In the genomic region with DNA sequence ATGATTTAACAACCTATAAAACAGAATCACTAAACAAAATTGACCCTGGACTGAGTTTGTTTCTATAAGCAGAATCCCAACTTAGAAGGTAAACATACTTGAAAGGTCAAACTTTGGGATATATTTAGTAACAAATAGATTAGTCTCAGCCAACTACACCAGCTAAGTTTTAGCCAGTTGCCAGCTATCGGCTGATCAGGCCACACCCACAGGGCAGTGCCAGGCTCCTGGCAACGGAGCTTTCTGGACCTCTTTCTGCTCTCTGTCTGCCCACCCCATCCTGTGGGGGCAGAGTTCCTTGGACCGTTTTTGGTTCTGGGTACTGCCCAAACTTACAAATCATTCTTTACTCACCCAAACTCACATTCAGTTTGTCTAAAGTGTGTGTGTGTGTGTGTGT, we compare ENCODE assay signal across 18 mouse cellular contexts.
A peak's percentile ranks its signal among the peaks of the same experiment; 100 is the strongest.
DNase-seq lines count a peak whose midpoint lies in the region; ATAC-seq and TF ChIP-seq lines count a peak whose summit lies in the region.
"Had no signal": no experiment of that assay in that cellular context is flagged by ENCODE, and none has a peak within 500 bp of the region (broad histone marks: within the 10 kb centered on the region; RNA-seq: fewer than 3 reads in every experiment).

No protein-coding gene starts in this region.

- no peak overlapping the region for H3K4me2 ChIP-seq in heart, postnatal 0 days (ENCODE audit: low read depth, low read length)
- H3K4me2 ChIP-seq in liver, embryonic 12.5 days, result no peak overlapping the region
- H3K4me2 ChIP-seq: heart, embryonic 15.5 days; midbrain, embryonic 15.5 days had no signal

- TF ChIP-seq EP300 in heart, postnatal 0 days (IDR thresholded peaks at IDR 0.05; ENCODE audit: low read depth), result no peak

- peak; percentile 41 for DNase-seq in adrenal gland, adult 2 months
- no peak for DNase-seq in adrenal gland, adult 8-10 months
- DNase-seq in heart, postnatal 0 days (ENCODE audit: low spot score), result no peak
- no peak for DNase-seq in heart, postnatal 36 days
- peak; percentile 56 for DNase-seq in liver, adult 2 months (ENCODE audit: extremely low read depth, low read depth, low spot score)
- peak; percentile 29 for DNase-seq in adipocyte (ENCODE audit: low spot score)
- no peak for DNase-seq in spleen, postnatal 4 days (ENCODE audit: low spot score in 2 of 2)
- DNase-seq: liver; thymus, postnatal 14 days had no signal

- TF ChIP-seq CTCF in heart, postnatal 0 days (IDR thresholded peaks at IDR 0.05; ENCODE audit: low read depth), result peak; percentile 8; the same call in 1 of the 2 replicates
- no peak for TF ChIP-seq CTCF in liver, adult 2 months (IDR thresholded peaks at IDR 0.05; ENCODE audit: low read depth, low read length)

- intact Hi-C loops in heart, postnatal 36 days (cut with DNase I), result no loop called here

- H3K4me1 ChIP-seq in heart, postnatal 0 days (ENCODE audit: control insufficient read depth, insufficient read depth), result 0 out of 2 replicates have a peak, but pooled peaks cover 7% of the 10 kb centered on the region
- H3K4me1 ChIP-seq in liver, adult 2 months (ENCODE audit: control insufficient read depth, insufficient read depth, low read length), result no peaks in the 10 kb centered on the region
- H3K4me1 ChIP-seq in liver, embryonic 12.5 days, result no peaks in the 10 kb centered on the region
- H3K4me1 ChIP-seq: midbrain, embryonic 15.5 days had no signal

- H3K4me3 ChIP-seq in heart, postnatal 0 days (ENCODE audit: low read depth, low read length), result no peak overlapping the region
- H3K4me3 ChIP-seq in liver, adult 2 months (ENCODE audit: insufficient read depth, low read depth, low read length), result no peak overlapping the region
- no peak overlapping the region for H3K4me3 ChIP-seq in liver, embryonic 12.5 days
- H3K4me3 ChIP-seq: embryonic facial prominence, embryonic 15.5 days; heart, embryonic 15.5 days; midbrain, embryonic 15.5 days; stomach, embryonic 15.5 days had no signal

- H3K36me3 ChIP-seq in heart, postnatal 0 days (replicated peaks; ENCODE audit: control insufficient read depth, insufficient read depth, low read length), result no peaks in the 10 kb centered on the region
- no peaks in the 10 kb centered on the region for H3K36me3 ChIP-seq in liver, adult 2 months (ENCODE audit: control insufficient read depth, insufficient read depth, low read length)
- no peaks in the 10 kb centered on the region for H3K36me3 ChIP-seq in liver, embryonic 12.5 days
- H3K36me3 ChIP-seq: embryonic facial prominence, embryonic 15.5 days; heart, embryonic 15.5 days; midbrain, embryonic 15.5 days; stomach, embryonic 15.5 days had no signal

- no peaks in the 10 kb centered on the region for H3K79me2 ChIP-seq in liver, adult 2 months (ENCODE audit: control insufficient read depth, insufficient read depth, low read length)

- no peak overlapping the region for H3K9ac ChIP-seq in heart, postnatal 0 days (replicated peaks; ENCODE audit: low read depth, low read length)
- no peak overlapping the region for H3K9ac ChIP-seq in liver, adult 2 months (ENCODE audit: low read depth, low read length)
- H3K9ac ChIP-seq in liver, embryonic 12.5 days, result no peak overlapping the region
- H3K9ac ChIP-seq: embryonic facial prominence, embryonic 15.5 days; heart, embryonic 15.5 days; midbrain, embryonic 15.5 days; stomach, embryonic 15.5 days had no signal

- 29% methylated on average over 3 of the region's 3 CpGs for WGBS in heart, postnatal 0 days
- 14% methylated on average over 3 of the region's 3 CpGs for WGBS in liver, adult 2 months
- 53% methylated on average over 3 of the region's 3 CpGs for WGBS in liver, embryonic 12.5 days (ENCODE audit: insufficient replicate concordance)

- H3K9me3 ChIP-seq in heart, postnatal 0 days (replicated peaks; ENCODE audit: control insufficient read depth, low read length), result no peaks in the 10 kb centered on the region
- no peaks in the 10 kb centered on the region for H3K9me3 ChIP-seq in liver, embryonic 12.5 days (replicated peaks)
- H3K9me3 ChIP-seq: embryonic facial prominence, embryonic 15.5 days; heart, embryonic 15.5 days; midbrain, embryonic 15.5 days; stomach, embryonic 15.5 days had no signal

- no peak overlapping the region for H3K27ac ChIP-seq in heart, postnatal 0 days (ENCODE audit: low read depth)
- H3K27ac ChIP-seq in liver, adult 2 months (replicated peaks; ENCODE audit: insufficient read depth, low read depth, low read length), result no peak overlapping the region
- H3K27ac ChIP-seq in liver, embryonic 12.5 days, result no peak overlapping the region
- H3K27ac ChIP-seq: embryonic facial prominence, embryonic 15.5 days; heart, embryonic 15.5 days; macrophage; midbrain, embryonic 15.5 days; stomach, embryonic 15.5 days had no signal

- 0 out of 2 replicates have a peak, but pooled peaks have one; percentile 24 for ATAC-seq in heart, postnatal 0 days (ENCODE audit: insufficient read depth, low read depth)
- ATAC-seq in liver, embryonic 12.5 days, result no peak
- ATAC-seq: forebrain, embryonic 14.5 days; midbrain, embryonic 15.5 days; Patski had no signal

- no peaks in the 10 kb centered on the region for H3K27me3 ChIP-seq in heart, postnatal 0 days (ENCODE audit: control insufficient read depth, insufficient read depth, low read length)
- peaks cover 2% of the 10 kb centered on the region; the same call in 1 of the 2 replicates for H3K27me3 ChIP-seq in liver, adult 2 months (ENCODE audit: control insufficient read depth, insufficient read depth, low read length)
- H3K27me3 ChIP-seq in liver, embryonic 12.5 days (replicated peaks), result peaks cover 5% of the 10 kb centered on the region; the same call in 1 of the 2 replicates
- H3K27me3 ChIP-seq: CH12.LX; embryonic facial prominence, embryonic 15.5 days; heart, embryonic 15.5 days; midbrain, embryonic 15.5 days; Patski; stomach, embryonic 15.5 days had no signal

- no peak for TF ChIP-seq POLR2A in liver, adult 2 months (IDR thresholded peaks at IDR 0.05; ENCODE audit: extremely low read depth, insufficient read depth, low read length)

Comparison
In these comparisons a context has a peak if more than half of its experiments do, and no peak if none do; other contexts are left out.
1. DNase-seq: peak in adrenal gland, adult 2 months (single experiment), liver, adult 2 months (single experiment) and adipocyte (single experiment); none in adrenal gland, adult 8-10 months (single experiment), heart, postnatal 0 days (single experiment), heart, postnatal 36 days (0 of 2) and spleen, postnatal 4 days (0 of 2).